9 mouse cellular contexts compared by ENCODE assay signal in the genomic region with DNA sequence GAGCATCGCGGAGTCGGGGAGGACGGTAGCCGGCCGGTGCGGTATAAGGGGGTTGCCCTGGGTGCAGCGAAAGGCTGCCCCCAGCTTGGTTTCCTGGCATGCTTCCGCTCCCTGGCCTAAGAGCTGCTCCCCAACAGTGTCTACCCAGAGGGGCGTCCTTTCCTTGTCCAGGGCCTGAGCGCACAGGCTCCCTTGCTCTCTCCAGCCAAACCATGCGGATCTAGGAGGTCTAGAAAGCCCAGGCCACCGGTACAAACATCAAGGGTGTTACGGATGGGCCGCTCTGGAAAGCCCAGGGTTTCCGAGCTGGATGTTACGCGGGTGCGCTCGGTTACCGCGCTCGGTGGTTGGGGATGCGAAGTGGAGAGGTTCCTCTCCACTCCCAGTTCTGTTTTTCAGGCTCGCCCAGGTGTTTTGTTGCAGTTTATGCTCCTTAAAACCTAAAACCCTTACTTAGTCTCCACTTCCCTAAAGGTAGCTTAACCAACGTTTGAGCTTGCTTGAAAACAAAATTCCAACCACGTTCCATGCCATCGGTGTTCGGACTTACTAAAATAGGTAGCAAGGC. TPM values are rescaled to one million over a fixed set of nuclear protein-coding genes. Genes with fewer than 3 reads are reported as not detected.
A peak's percentile ranks its signal among the peaks of the same experiment; 100 is the strongest.
DNase-seq lines count a peak whose midpoint lies in the region; ATAC-seq and TF ChIP-seq lines count a peak whose summit lies in the region.
"Had no signal": no experiment of that assay in that cellular context is flagged by ENCODE, and none has a peak within 500 bp of the region (broad histone marks: within the 10 kb centered on the region; RNA-seq: fewer than 3 reads in every experiment).

No protein-coding gene starts in this region.

- H3K4me3 ChIP-seq in heart, embryonic 10.5 days: peak overlapping the region; percentile 62
- H3K4me3 ChIP-seq in limb, embryonic 10.5 days: peak overlapping the region; percentile 55
- 0 out of 2 replicates have a peak overlapping the region, but pooled peaks have one; percentile 4 for H3K4me3 ChIP-seq in stomach, postnatal 0 days (ENCODE audit: low read depth, low read length)

- TF ChIP-seq EP300 in stomach, postnatal 0 days (optimal IDR thresholded peaks at IDR 0.05): no peak

- no peak for DNase-seq in heart, embryonic 10.5 days (ENCODE audit: low spot score)
- DNase-seq in heart, adult 11 months: no peak
- DNase-seq in right cerebral cortex, postnatal 25 days: peak; percentile 10
- no peak for DNase-seq in right cerebral cortex, postnatal 10 days (ENCODE audit: low spot score in 2 of 2)
- peak; percentile 56 for DNase-seq in limb, embryonic 10.5 days (ENCODE audit: low spot score)
- DNase-seq in stomach, postnatal 0 days (ENCODE audit: low spot score): no peak
- no peak for DNase-seq in right cerebral cortex, adult 2 months (ENCODE audit: low spot score in 2 of 2)
- no peak for DNase-seq in lung, postnatal 4 days
- DNase-seq: adrenal gland, adult 8-10 months had no signal

- no peaks in the 10 kb centered on the region for H3K9me3 ChIP-seq in heart, embryonic 10.5 days
- no peaks in the 10 kb centered on the region for H3K9me3 ChIP-seq in limb, embryonic 10.5 days (replicated peaks)
- no peaks in the 10 kb centered on the region for H3K9me3 ChIP-seq in stomach, postnatal 0 days (ENCODE audit: control insufficient read depth, low read length)

- no peak overlapping the region for H3K9ac ChIP-seq in stomach, postnatal 0 days (ENCODE audit: low read length)

- no peak overlapping the region for H3K27ac ChIP-seq in heart, embryonic 10.5 days
- H3K27ac ChIP-seq in limb, embryonic 10.5 days: no peak overlapping the region
- no peak overlapping the region for H3K27ac ChIP-seq in stomach, postnatal 0 days (replicated peaks)

- no peak for ATAC-seq in stomach, postnatal 0 days (ENCODE audit: low FRiP score, low TSS enrichment)

- TF ChIP-seq CTCF in stomach, postnatal 0 days (IDR thresholded peaks at IDR 0.05; ENCODE audit: low read depth): no peak

- H3K4me2 ChIP-seq in stomach, postnatal 0 days (replicated peaks; ENCODE audit: low read depth): no peak overlapping the region

- 1% methylated on average over 29 of the region's 29 CpGs for WGBS in heart, embryonic 10.5 days
- under 1% methylated on average over 29 of the region's 29 CpGs for WGBS in limb, embryonic 10.5 days
- WGBS in stomach, postnatal 0 days: 2% methylated on average over 29 of the region's 29 CpGs

- H3K27me3 ChIP-seq in heart, embryonic 10.5 days (ENCODE audit: insufficient read depth, poor library complexity, severe bottlenecking): peaks cover 100% of the 10 kb centered on the region
- peaks cover 100% of the 10 kb centered on the region for H3K27me3 ChIP-seq in limb, embryonic 10.5 days (ENCODE audit: low read depth, poor library complexity, severe bottlenecking)
- H3K27me3 ChIP-seq in stomach, postnatal 0 days (ENCODE audit: control insufficient read depth, insufficient read depth, low read length): peaks cover 45% of the 10 kb centered on the region

- no peaks in the 10 kb centered on the region for H3K36me3 ChIP-seq in heart, embryonic 10.5 days
- no peaks in the 10 kb centered on the region for H3K36me3 ChIP-seq in limb, embryonic 10.5 days
- H3K36me3 ChIP-seq in stomach, postnatal 0 days (ENCODE audit: control insufficient read depth, insufficient read depth, low read length): no peaks in the 10 kb centered on the region

- H3K4me1 ChIP-seq in heart, embryonic 10.5 days: peaks cover 20% of the 10 kb centered on the region
- peaks cover 26% of the 10 kb centered on the region for H3K4me1 ChIP-seq in limb, embryonic 10.5 days
- H3K4me1 ChIP-seq in stomach, postnatal 0 days (replicated peaks; ENCODE audit: control insufficient read depth, insufficient read depth): no peaks in the 10 kb centered on the region; the same call in 1 of the 2 replicates

RNA-seq across cellular contexts. Expression of a gene that starts 1.5 kb away (rescaled TPM):
- polyA plus RNA-seq in heart, embryonic 10.5 days (2016; fragmentation: Nextera tagmentation; extraction: Ambion mirVana): 0.10 and 0.21 TPM in 2 replicates
- polyA plus RNA-seq in limb, embryonic 10.5 days (2016; fragmentation: Nextera tagmentation; extraction: Ambion mirVana): not detected in 2 replicates
- polyA plus RNA-seq in stomach, postnatal 0 days (2015; fragmentation: Nextera tagmentation; extraction: Ambion mirVana): 0.04 and 0.06 TPM in 2 replicates

RNA-seq across cellular contexts. Expression of a gene that starts 45.8 kb away (rescaled TPM):
- polyA plus RNA-seq in heart, embryonic 10.5 days (2016; fragmentation: Nextera tagmentation; extraction: Ambion mirVana): not detected in 2 replicates
- 0.08 TPM in 1 of 2 replicates, not detected in the other for polyA plus RNA-seq in limb, embryonic 10.5 days (2016; fragmentation: Nextera tagmentation; extraction: Ambion mirVana)
- not detected in 2 replicates for polyA plus RNA-seq in stomach, postnatal 0 days (2015; fragmentation: Nextera tagmentation; extraction: Ambion mirVana)

Comparison
In these comparisons a context has a peak if more than half of its experiments do, and no peak if none do; other contexts are left out.
1. DNase-seq: peak in right cerebral cortex, postnatal 25 days (single experiment) and limb, embryonic 10.5 days (single experiment); none in heart, embryonic 10.5 days (single experiment), heart, adult 11 months (single experiment), right cerebral cortex, postnatal 10 days (0 of 2), stomach, postnatal 0 days (single experiment), right cerebral cortex, adult 2 months (0 of 2) and lung, postnatal 4 days (0 of 2).
2. H3K4me3 ChIP-seq: peak in every context shown above with its lines; median percentile 62 in heart, embryonic 10.5 days; 55 in limb, embryonic 10.5 days; 4 in stomach, postnatal 0 days.